Mouse (Mus musculus) liver, embryonic 14 days (tissue): Measurements from ENCODE around the gene Aldh1a7. TPM values are rescaled to one million over a fixed set of nuclear protein-coding genes. Genes with fewer than 3 reads are reported as not detected.

ENCODE experiments used
- polyA plus RNA-seq: library from polyadenylated mRNA; depleted of rRNA; stranded (reverse); fragments of >200 nt; gene quantifications from 2 replicates; pipeline ENCODE4 v1.2.3, GENCODE M21; 2012; rRNA removed

Aldh1a7 gene
- polyA plus RNA-seq, result 1.0 and 1.2 TPM in 2 replicates

GRCm38 (mm10) chr19:20727381-20727780 lies at the start of gene Aldh1a7:
Gene Aldh1a7 (minus strand): TSS chr19:20727562.

Other genes with a start within 250 kb of the Aldh1a7 start
- 0.53 and 0.58 TPM in 2 replicates for gene Aldh1a1, start 234.8 kb downstream of the Aldh1a7 start, polyA plus RNA-seq
- 0.07 and 0.09 TPM in 2 replicates for gene Tmc1, start 226.6 kb upstream of the Aldh1a7 start, polyA plus RNA-seq